Mouse (Mus musculus) MEL (cell line): ENCODE data around the gene Slc4a2. TPM values are rescaled to one million over a fixed set of nuclear protein-coding genes. Genes with fewer than 3 reads are reported as not detected.

Experiments
- DNase-seq: peaks from one replicate; pipeline ENCODE4 v3.0.0; 2011; ENCODE audit warnings: low read depth, low spot score
- H3K27ac ChIP-seq: 2 replicates; pipeline ENCODE4 v1.5.1; 2012; ENCODE audit warnings: low read depth, mild to moderate bottlenecking, control low read depth, low read length, moderate library complexity; ENCODE audit not compliant: control insufficient read depth
- H3K27me3 ChIP-seq, 2 experiments: fragments of 150-350 bp in 1 of 2; sonication (generic) in 1 of 2; 2 replicates each; pipeline ENCODE4 v1.6.1; 2012; ENCODE audit warnings: low read length in 2 of 2, mild to moderate bottlenecking in 2 of 2, improper control_type of control experiment in 1 of 2, moderate library complexity in 1 of 2; ENCODE audit not compliant: insufficient read depth in 2 of 2, control insufficient read depth in 1 of 2
- H3K36me3 ChIP-seq, 2 experiments: 2 replicates each; pipeline ENCODE4 v1.6.1; 2012 to 2014; ENCODE audit warnings: low read length in 2 of 2, improper control_type of control experiment in 1 of 2, inconsistent platforms in 1 of 2, mild to moderate bottlenecking in 1 of 2; ENCODE audit not compliant: insufficient read depth in 2 of 2, control insufficient read depth in 1 of 2
- H3K4me1 ChIP-seq, 2 experiments: fragments of 150-350 bp in 1 of 2; sonication (generic) in 1 of 2; 2 replicates each; pipeline ENCODE4 v1.6.1; 2012; ENCODE audit warnings: low read length in 2 of 2, improper control_type of control experiment in 1 of 2, mild to moderate bottlenecking in 1 of 2; ENCODE audit not compliant: insufficient read depth in 2 of 2, control insufficient read depth in 1 of 2
- H3K4me3 ChIP-seq, 2 experiments: fragments of 150-350 bp in 1 of 2; sonication (generic) in 1 of 2; 2 replicates each; pipeline ENCODE4 v1.5.1; 2012; ENCODE audit warnings: low read depth in 2 of 2, low read length in 2 of 2, mild to moderate bottlenecking in 2 of 2, moderate library complexity in 2 of 2, control low read depth in 1 of 2, improper control_type of control experiment in 1 of 2; ENCODE audit not compliant: control insufficient read depth in 1 of 2, insufficient read depth in 1 of 2
- H3K79me2 ChIP-seq: 2 replicates; pipeline ENCODE4 v1.6.1; 2012; ENCODE audit warnings: mild to moderate bottlenecking, low read length, moderate library complexity; ENCODE audit not compliant: control insufficient read depth, poor library complexity, insufficient read depth
- H3K9ac ChIP-seq: 2 replicates; pipeline ENCODE4 v1.6.1; 2012; ENCODE audit warnings: low read depth, mild to moderate bottlenecking, control low read depth, low read length, moderate library complexity; ENCODE audit not compliant: control insufficient read depth, poor library complexity, severe bottlenecking
- H3K9me3 ChIP-seq: fragments of 150-350 bp; sonication (generic); replicated peaks from 2 replicates; pipeline ENCODE4 v1.6.1; 2012; ENCODE audit warnings: mild to moderate bottlenecking, low read length, improper control_type of control experiment, moderate library complexity; ENCODE audit not compliant: insufficient read depth
- BHLHE40 ChIP-seq: IDR thresholded peaks from 2 replicates; pipeline ENCODE4 v1.6.1; 2012; ENCODE audit warnings: low read depth, mild to moderate bottlenecking, inconsistent platforms, low read length, improper control_type of control experiment, borderline replicate concordance
- CHD2 ChIP-seq: IDR thresholded peaks from 2 replicates; pipeline ENCODE4 v1.6.1; 2011; ENCODE audit warnings: low read length, improper control_type of control experiment
- CTCF ChIP-seq, 3 experiments: IDR thresholded peaks in 2 of 3; conservative IDR thresholded peaks in 1 of 3; 2 replicates each; pipeline ENCODE4 v1.5.1; 2011 to 2012; ENCODE audit warnings: low read length in 3 of 3, low read depth in 2 of 3, mild to moderate bottlenecking in 2 of 3, improper control_type of control experiment in 1 of 3, inconsistent platforms in 1 of 3, mixed read lengths in 1 of 3, moderate library complexity in 1 of 3; ENCODE audit not compliant: control insufficient read depth in 1 of 3, insufficient read depth in 1 of 3, poor library complexity in 1 of 3, severe bottlenecking in 1 of 3
- E2F4 ChIP-seq: IDR thresholded peaks from 2 replicates; pipeline ENCODE4 v1.6.1; 2011; ENCODE audit warnings: low read depth, low read length, improper control_type of control experiment, borderline replicate concordance
- EP300 ChIP-seq, 2 experiments: IDR thresholded peaks; 2 replicates each; pipeline ENCODE4 v1.6.1; 2011; ENCODE audit warnings: improper control_type of control experiment in 2 of 2, low read length in 2 of 2, low read depth in 1 of 2, mild to moderate bottlenecking in 1 of 2
- ETS1 ChIP-seq: IDR thresholded peaks from 2 replicates; pipeline ENCODE4 v1.6.1; 2012; ENCODE audit warnings: low read depth, mild to moderate bottlenecking, inconsistent platforms, low read length, improper control_type of control experiment, moderate library complexity
- KAT2A ChIP-seq: conservative IDR thresholded peaks from 2 replicates; pipeline ENCODE4 v1.6.1; 2012; ENCODE audit warnings: low read depth, low read length, improper control_type of control experiment, inconsistent platforms
- MAFK ChIP-seq: IDR thresholded peaks from 2 replicates; pipeline ENCODE4 v1.6.1; 2011; ENCODE audit warnings: low read depth, mild to moderate bottlenecking, low read length, improper control_type of control experiment, borderline replicate concordance
- MAX ChIP-seq: IDR thresholded peaks from 2 replicates; pipeline ENCODE4 v1.6.1; 2011; ENCODE audit warnings: low read length, improper control_type of control experiment
- MAZ ChIP-seq: IDR thresholded peaks from 2 replicates; pipeline ENCODE4 v1.6.1; 2012; ENCODE audit warnings: low read depth, mild to moderate bottlenecking, inconsistent platforms, low read length, improper control_type of control experiment
- MEF2A ChIP-seq: IDR thresholded peaks from 2 replicates; pipeline ENCODE4 v1.6.1; 2014; ENCODE audit warnings: low read depth, mild to moderate bottlenecking, inconsistent platforms, low read length, improper control_type of control experiment; ENCODE audit not compliant: poor library complexity, insufficient replicate concordance, severe bottlenecking; ENCODE audit errors: extremely low read depth
- MXI1 ChIP-seq: IDR thresholded peaks from 2 replicates; pipeline ENCODE4 v1.6.1; 2011; ENCODE audit warnings: mild to moderate bottlenecking, low read depth, low read length, improper control_type of control experiment
- MYB ChIP-seq: IDR thresholded peaks from 2 replicates; pipeline ENCODE4 v1.6.1; 2011; ENCODE audit warnings: mild to moderate bottlenecking, low read depth, low read length, improper control_type of control experiment
- MYC ChIP-seq: IDR thresholded peaks from 2 replicates; pipeline ENCODE4 v1.6.1; 2011; ENCODE audit warnings: low read depth, mild to moderate bottlenecking, low read length, improper control_type of control experiment, moderate library complexity
- NELFE ChIP-seq: IDR thresholded peaks from 2 replicates; pipeline ENCODE4 v1.6.1; 2011; ENCODE audit warnings: low read depth, low read length, improper control_type of control experiment
- NRF1 ChIP-seq: IDR thresholded peaks from 2 replicates; pipeline ENCODE4 v1.6.1; 2014; ENCODE audit warnings: low read depth, mild to moderate bottlenecking, inconsistent platforms, low read length, improper control_type of control experiment, moderate library complexity; ENCODE audit not compliant: poor library complexity, insufficient read depth, severe bottlenecking
- POLR2A ChIP-seq, 2 experiments: IDR thresholded peaks; 2 replicates each; pipeline ENCODE4 v1.6.1; 2011 to 2012; ENCODE audit warnings: low read length in 2 of 2, mild to moderate bottlenecking in 2 of 2, control low read depth in 1 of 2, improper control_type of control experiment in 1 of 2, low read depth in 1 of 2, moderate library complexity in 1 of 2; ENCODE audit not compliant: control insufficient read depth in 1 of 2, insufficient read depth in 1 of 2, poor library complexity in 1 of 2
- RCOR1 ChIP-seq: IDR thresholded peaks from 2 replicates; pipeline ENCODE4 v1.6.1; 2012; ENCODE audit warnings: low read depth, mild to moderate bottlenecking, inconsistent platforms, low read length, improper control_type of control experiment
- SIN3A ChIP-seq: IDR thresholded peaks from 2 replicates; pipeline ENCODE4 v1.6.1; 2012; ENCODE audit warnings: low read length, improper control_type of control experiment, inconsistent platforms
- TAL1 ChIP-seq: IDR thresholded peaks from 2 replicates; pipeline ENCODE4 v1.6.1; 2012; ENCODE audit warnings: mild to moderate bottlenecking, inconsistent platforms, low read length, moderate library complexity, mixed read lengths
- UBTF ChIP-seq: IDR thresholded peaks from 2 replicates; pipeline ENCODE4 v1.6.1; 2012; ENCODE audit warnings: low read depth, mild to moderate bottlenecking, inconsistent platforms, low read length, improper control_type of control experiment, moderate library complexity, borderline replicate concordance; ENCODE audit not compliant: insufficient read depth
- USF1 ChIP-seq: IDR thresholded peaks from 2 replicates; pipeline ENCODE4 v1.6.1; 2014; ENCODE audit warnings: low read depth, mild to moderate bottlenecking, inconsistent platforms, low read length, improper control_type of control experiment, moderate library complexity
- ZC3H11A ChIP-seq: IDR thresholded peaks from 2 replicates; pipeline ENCODE4 v1.6.1; 2012; ENCODE audit warnings: low read depth, mild to moderate bottlenecking, inconsistent platforms, low read length, improper control_type of control experiment
- ZKSCAN1 ChIP-seq: IDR thresholded peaks from 2 replicates; pipeline ENCODE4 v1.6.1; 2012; ENCODE audit warnings: low read depth, mild to moderate bottlenecking, inconsistent platforms, low read length, improper control_type of control experiment, moderate library complexity
- polyA plus RNA-seq, 2 experiments: library from polyadenylated mRNA; stranded (reverse) in 1 of 2; unstranded in 1 of 2; fragments of >175 nt in 1 of 2; fragments of >200 nt in 1 of 2; gene quantifications; 2 replicates each; pipeline versions ENCODE4 v1.2.1 to v1.2.4; 2012; ENCODE audit warnings: low replicate concordance in 2 of 2, low read depth in 1 of 2; ENCODE audit not compliant: insufficient read length in 2 of 2, insufficient read depth in 1 of 2, missing spikeins in 1 of 2
- total RNA-seq: library from RNA; depleted of rRNA; stranded (reverse); fragments of 300-350 nt; gene quantifications from 2 replicates; pipeline ENCODE4 v1.2.3, GENCODE M21; 2012

Slc4a2 gene
- total and polyA plus RNA-seq, 3 experiments = 20.9 to 56.3 TPM; not detected in 1

DNA sequence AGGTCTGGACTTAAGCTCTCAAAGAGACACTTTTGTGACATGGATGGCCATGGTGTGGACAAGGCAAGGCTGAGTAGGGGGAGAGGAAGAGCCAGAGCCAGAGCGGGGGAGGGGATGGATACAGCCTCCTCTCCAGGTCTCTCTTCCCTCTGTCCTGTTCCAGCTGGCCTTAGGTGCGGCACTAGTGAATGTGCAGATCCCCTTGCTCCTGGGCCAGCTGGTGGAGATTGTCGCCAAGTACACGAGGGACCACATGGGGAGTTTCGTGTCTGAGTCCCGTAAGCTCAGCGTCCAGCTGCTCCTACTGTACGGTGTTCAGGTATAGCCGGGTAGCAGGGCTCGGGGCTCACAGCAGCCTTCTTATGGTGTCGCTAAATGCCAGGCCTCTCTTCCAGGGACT lies 23.3 kb upstream of the Slc4a2 start:
- H3K9me3 ChIP-seq = no peaks in the 10 kb centered on the region
- no peaks in the 10 kb centered on the region for H3K79me2 ChIP-seq
- no peak overlapping the region for H3K27ac ChIP-seq
- no peak for DNase-seq
- H3K4me1 ChIP-seq = peaks cover 19 to 20% of the 10 kb centered on the region in 2 experiments
- H3K27me3 ChIP-seq = no peaks in the 10 kb centered on the region
- no peak overlapping the region for H3K9ac ChIP-seq
- no peak overlapping the region for H3K4me3 ChIP-seq
- TF ChIP-seq MYC = no peak
- TF ChIP-seq MXI1 = no peak
- TF ChIP-seq ETS1 = no peak
- no peak for TF ChIP-seq RCOR1
- no peak for TF ChIP-seq ZKSCAN1
- TF ChIP-seq KAT2A = no peak
- no peak for TF ChIP-seq MAZ
- TF ChIP-seq E2F4 = no peak
- TF ChIP-seq MAX = no peak
- no peak for TF ChIP-seq POLR2A (IDR thresholded peaks at IDR 0.05; ENCODE audit: control insufficient read depth in 1 of 2, insufficient read depth in 1 of 2, low read depth in 1 of 2, low read length in 2 of 2, poor library complexity in 1 of 2)
- TF ChIP-seq SIN3A = no peak
- TF ChIP-seq MYB = no peak
- peaks cover 2 to 21% of the 10 kb centered on the region in 2 experiments; a peak in 3 of 4 replicates for H3K36me3 ChIP-seq

DNA sequence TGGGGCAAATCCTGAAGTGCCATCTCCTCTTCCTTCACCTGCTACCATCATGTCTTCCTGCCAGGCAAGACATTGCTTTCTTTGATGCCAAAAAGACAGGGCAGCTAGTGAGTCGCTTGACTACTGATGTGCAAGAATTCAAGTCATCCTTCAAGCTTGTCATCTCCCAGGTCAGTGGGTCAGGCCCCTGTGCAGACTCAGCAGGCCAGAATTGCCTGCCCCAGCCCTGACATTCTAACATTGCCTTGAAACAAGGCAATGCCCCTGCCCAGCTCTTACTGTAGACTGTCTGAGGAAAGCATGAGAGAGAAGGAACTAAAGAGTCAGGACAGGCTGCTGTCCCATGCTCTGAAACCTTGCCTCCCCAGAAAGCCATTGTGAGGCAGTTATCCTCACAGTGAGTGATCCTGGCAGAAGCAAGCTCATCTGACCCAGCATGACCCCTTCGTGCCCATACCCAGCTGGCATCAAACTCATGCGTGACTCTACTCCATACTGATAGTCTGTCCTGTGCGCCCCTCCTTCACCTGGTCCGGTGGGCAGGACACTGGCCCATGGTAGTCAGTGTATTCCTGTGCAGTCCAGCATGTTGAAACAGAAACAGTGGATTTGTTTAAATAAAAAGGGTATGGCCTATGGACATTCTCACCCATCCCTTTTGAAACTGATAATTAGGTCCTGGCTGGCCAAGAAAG lies 22.6 kb upstream of the Slc4a2 start:
- no peak for TF ChIP-seq ETS1
- no peak for TF ChIP-seq BHLHE40
- no peak for TF ChIP-seq TAL1
- TF ChIP-seq CTCF (IDR thresholded peaks at IDR 0.05 in 2 of 3, conservative IDR thresholded peaks at IDR 0.05 in 1 of 3; ENCODE audit: control insufficient read depth in 1 of 3, insufficient read depth in 1 of 3, low read depth in 2 of 3, low read length in 3 of 3, poor library complexity in 1 of 3, severe bottlenecking in 1 of 3) = no peak
- no peak for TF ChIP-seq KAT2A
- TF ChIP-seq UBTF = no peak
- TF ChIP-seq MEF2A = no peak
- no peak for TF ChIP-seq ZC3H11A
- no peak for TF ChIP-seq MAFK
- no peak for TF ChIP-seq NRF1
- TF ChIP-seq EP300 (IDR thresholded peaks at IDR 0.05; ENCODE audit: low read depth in 1 of 2, low read length in 2 of 2) = no peak
- TF ChIP-seq MAX = no peak
- TF ChIP-seq RCOR1 = no peak
- TF ChIP-seq CHD2 = no peak
- no peak for TF ChIP-seq NELFE
- no peak for TF ChIP-seq USF1
- DNase-seq = no peak
- no peak overlapping the region for H3K4me3 ChIP-seq
- no peaks in the 10 kb centered on the region for H3K79me2 ChIP-seq
- no peaks in the 10 kb centered on the region for H3K9me3 ChIP-seq
- peaks cover 21 to 24% of the 10 kb centered on the region in 2 experiments for H3K4me1 ChIP-seq
- H3K9ac ChIP-seq = no peak overlapping the region
- H3K27ac ChIP-seq = no peak overlapping the region
- peaks cover 2 to 24% of the 10 kb centered on the region in 2 experiments; a peak in 3 of 4 replicates for H3K36me3 ChIP-seq
- no peaks in the 10 kb centered on the region for H3K27me3 ChIP-seq
